Mouse (Mus musculus) intestine, postnatal 0 days (tissue): Measurements from ENCODE around the gene Cyp4f14. TPM values are rescaled to one million over a fixed set of nuclear protein-coding genes. Genes with fewer than 3 reads are reported as not detected.
"Not testable (repeated sequence)": the region's sequence is repeated elsewhere in the genome, so short reads cannot be mapped to it uniquely, and the experiment has no call there.

ENCODE experiments used
- ATAC-seq: fragments of 200-750 bp; cut with Nextera tagmentation; 2 replicates; pipeline ENCODE4 v1.8.0; 2017; ENCODE audit warnings: mild to moderate bottlenecking, moderate TSS enrichment, moderate library complexity
- H3K27ac ChIP-seq: fragments of 300-500 bp; sonication (generic); 2 replicates; pipeline ENCODE4 v1.5.1; 2014; ENCODE audit warnings: mild to moderate bottlenecking, low read depth, low read length, moderate library complexity
- H3K27me3 ChIP-seq: fragments of 300-500 bp; sonication (generic); replicated peaks from 2 replicates; pipeline ENCODE4 v1.6.1; 2014; ENCODE audit warnings: low read length, mixed read lengths; ENCODE audit not compliant: control insufficient read depth, insufficient read depth
- H3K36me3 ChIP-seq: fragments of 300-500 bp; sonication (generic); 2 replicates; pipeline ENCODE4 v1.6.1; 2014; ENCODE audit warnings: mild to moderate bottlenecking, moderate library complexity; ENCODE audit not compliant: control insufficient read depth, insufficient read depth
- H3K4me1 ChIP-seq: fragments of 300-500 bp; sonication (generic); replicated peaks from 2 replicates; pipeline ENCODE4 v1.6.1; 2014; ENCODE audit warnings: antibody characterized with exemption, low read length, mixed read lengths; ENCODE audit not compliant: control insufficient read depth, insufficient read depth
- H3K4me2 ChIP-seq: fragments of 300-500 bp; sonication (generic); replicated peaks from 2 replicates; pipeline ENCODE4 v1.6.1; 2014; ENCODE audit warnings: low read depth, mild to moderate bottlenecking, moderate library complexity
- H3K4me3 ChIP-seq: fragments of 300-500 bp; sonication (generic); 2 replicates; pipeline ENCODE4 v1.5.1; 2014; ENCODE audit warnings: low read depth, low read length
- H3K9ac ChIP-seq: fragments of 300-500 bp; sonication (generic); 2 replicates; pipeline ENCODE4 v1.6.1; 2014; ENCODE audit warnings: mild to moderate bottlenecking, low read depth, low read length
- H3K9me3 ChIP-seq: fragments of 300-500 bp; sonication (generic); 2 replicates; pipeline ENCODE4 v1.6.1; 2016; ENCODE audit warnings: mixed run types; ENCODE audit not compliant: control insufficient read depth
- CTCF ChIP-seq: sonication (generic); IDR thresholded peaks from 2 replicates; pipeline ENCODE4 v1.5.1; 2016; ENCODE audit warnings: low read depth, mild to moderate bottlenecking, control low read depth, antibody characterized with exemption, moderate library complexity
- WGBS: fragments of 180-500 bp; shearing (Covaris S2); extraction: QIAGEN DNeasy Blood & Tissue Kit; methylation state at CpG from one replicate; pipeline ENCODE4 v1.1.7; 2014; 5-methylcytosine and 5-hydroxymethylcytosine counted together
- polyA plus RNA-seq: library from polyadenylated mRNA; unstranded; fragments of >200 nt; fragmentation: Nextera tagmentation; extraction: Ambion mirVana; gene quantifications from 2 replicates; pipeline ENCODE4 v1.2.1, GENCODE M21; 2015

Gene Cyp4f14
- polyA plus RNA-seq, 1 experiment from 2014 or later, result 1.9 TPM

DNA sequence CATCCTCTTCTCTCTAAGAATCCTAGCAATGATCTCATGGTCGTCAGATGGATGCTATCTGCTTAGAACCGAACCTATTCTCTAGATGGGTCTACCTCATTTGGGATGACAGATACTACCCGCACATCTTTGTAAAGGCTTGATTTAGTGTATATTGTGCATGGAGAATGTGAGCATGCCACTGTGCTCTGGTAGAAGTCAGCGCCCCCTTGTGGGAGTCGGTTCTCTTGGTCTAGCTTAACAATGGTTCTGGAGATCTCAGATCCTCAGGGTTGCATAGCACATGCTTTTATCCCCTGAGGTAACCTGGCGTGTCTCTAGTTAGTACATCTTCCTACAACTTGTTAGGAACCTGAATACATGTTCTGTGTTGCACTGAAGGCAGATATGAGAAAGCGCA lies 49.9 kb downstream of the Cyp4f14 start:
- H3K9me3 ChIP-seq, H3K4me1 ChIP-seq, H3K4me3 ChIP-seq, H3K9ac ChIP-seq, H3K36me3 ChIP-seq, H3K27me3 ChIP-seq, H3K4me2 ChIP-seq, ATAC-seq, H3K27ac ChIP-seq: not testable (repeated sequence)
- 0 out of 2 replicates have a peak, but pooled peaks have one; percentile 6 for TF ChIP-seq CTCF
- WGBS, result 65% methylated on average over 4 of the region's 7 CpGs

DNA sequence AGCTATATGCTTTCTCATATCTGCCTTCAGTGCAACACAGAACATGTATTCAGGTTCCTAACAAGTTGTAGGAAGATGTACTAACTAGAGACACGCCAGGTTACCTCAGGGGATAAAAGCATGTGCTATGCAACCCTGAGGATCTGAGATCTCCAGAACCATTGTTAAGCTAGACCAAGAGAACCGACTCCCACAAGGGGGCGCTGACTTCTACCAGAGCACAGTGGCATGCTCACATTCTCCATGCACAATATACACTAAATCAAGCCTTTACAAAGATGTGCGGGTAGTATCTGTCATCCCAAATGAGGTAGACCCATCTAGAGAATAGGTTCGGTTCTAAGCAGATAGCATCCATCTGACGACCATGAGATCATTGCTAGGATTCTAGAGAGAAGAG lies 60.4 kb downstream of the Cyp4f14 start:
- 60% methylated on average over 2 of the region's 6 CpGs for WGBS
- H3K27me3 ChIP-seq, H3K36me3 ChIP-seq, H3K4me2 ChIP-seq, H3K4me3 ChIP-seq, H3K27ac ChIP-seq, H3K9ac ChIP-seq, H3K9me3 ChIP-seq, ATAC-seq, H3K4me1 ChIP-seq: not testable (repeated sequence)
- peak; percentile 11; the same call in 1 of the 2 replicates for TF ChIP-seq CTCF

Other genes starting within 250 kb of the Cyp4f14 start
- gene Cyp4f15, start 231.7 kb downstream of the Cyp4f14 start, polyA plus RNA-seq, result not detected in 2 replicates
- 13.9 and 16.7 TPM in 2 replicates for gene Zfp871, start 129.1 kb downstream of the Cyp4f14 start, polyA plus RNA-seq
- gene Zfp811, start 107.4 kb downstream of the Cyp4f14 start, polyA plus RNA-seq, result 0.86 and 1.5 TPM in 2 replicates
- gene Zfp799, start 87.1 kb downstream of the Cyp4f14 start, polyA plus RNA-seq, result 4.3 and 4.5 TPM in 2 replicates
- gene Zfp870, start 25.7 kb downstream of the Cyp4f14 start, polyA plus RNA-seq, result 2.9 and 3.0 TPM in 2 replicates
- 61.8 and 62.9 TPM in 2 replicates for gene Cyp4f13, start 30.1 kb upstream of the Cyp4f14 start, polyA plus RNA-seq
- gene Zfp472, start 48.5 kb upstream of the Cyp4f14 start, polyA plus RNA-seq, result 4.9 and 5.3 TPM in 2 replicates
- 4.7 and 4.9 TPM in 2 replicates for gene Zfp952, start 75.8 kb upstream of the Cyp4f14 start, polyA plus RNA-seq
- 3.7 and 4.1 TPM in 2 replicates for gene Zfp763, start 116.1 kb upstream of the Cyp4f14 start, polyA plus RNA-seq
- gene 4921501E09Rik, start 150.7 kb upstream of the Cyp4f14 start, polyA plus RNA-seq, result not detected in 2 replicates
- gene Zfp563, start 172.0 kb upstream of the Cyp4f14 start, polyA plus RNA-seq, result 3.3 TPM in 2 replicates
- gene Morc2b, start 222.3 kb upstream of the Cyp4f14 start, polyA plus RNA-seq, result not detected in 2 replicates